Mouse (Mus musculus) right cerebral cortex, adult 2 months (tissue): ENCODE data around the gene Cfap298.

Experiments used
- DNase-seq, 2 experiments: peaks; one replicate each; pipeline ENCODE4 v3.0.0; 2021 to 2022; ENCODE audit warnings: low spot score in 2 of 2

Cfap298 gene

GRCm38 (mm10) chr16:90934687-90935328 is at the start of gene Cfap298:
Gene Cfap298, minus strand, starts transcription at chr16:90935114.
- DNase-seq = peak; percentile 91 to 92

- DNase-seq = peak; percentile 20 to 26
Measured at GRCm38 (mm10) chr16:90971004-90971403, 36.1 kb upstream of the Cfap298 start.

- DNase-seq = no peak
Measured at GRCm38 (mm10) chr16:90966241-90966640, 31.3 kb upstream of the Cfap298 start.

GRCm38 (mm10) chr16:90964302-90964701 is 29.4 kb upstream of the Cfap298 start:
- no peak for DNase-seq

GRCm38 (mm10) chr16:90963866-90964265 is 29.0 kb upstream of the Cfap298 start:
- DNase-seq = no peak

- no peak for DNase-seq
Measured at GRCm38 (mm10) chr16:90963231-90963630, 28.3 kb upstream of the Cfap298 start.

- peak; percentile 53 to 74 for DNase-seq
Measured at GRCm38 (mm10) chr16:90958301-90959085, 23.6 kb upstream of the Cfap298 start.

- no peak for DNase-seq
Measured at GRCm38 (mm10) chr16:90955494-90955893, 20.6 kb upstream of the Cfap298 start.

GRCm38 (mm10) chr16:90953770-90954169 is 18.9 kb upstream of the Cfap298 start:
- no peak for DNase-seq

GRCm38 (mm10) chr16:90953147-90953546 is 18.2 kb upstream of the Cfap298 start:
- DNase-seq = no peak

GRCm38 (mm10) chr16:90950354-90950963 is 15.5 kb upstream of the Cfap298 start:
- no peak for DNase-seq

GRCm38 (mm10) chr16:90946977-90947376 is 12.1 kb upstream of the Cfap298 start:
- no peak for DNase-seq

GRCm38 (mm10) chr16:90941246-90941645 is 6.3 kb upstream of the Cfap298 start:
- no peak for DNase-seq

GRCm38 (mm10) chr16:90934193-90934686 is 674 bp downstream of the Cfap298 start:
- peak; percentile 62 to 64 for DNase-seq

GRCm38 (mm10) chr16:90933534-90934176 is 1.3 kb downstream of the Cfap298 start:
- no peak for DNase-seq

- no peak for DNase-seq
Measured at GRCm38 (mm10) chr16:90927446-90927845, 7.5 kb downstream of the Cfap298 start.

GRCm38 (mm10) chr16:90925461-90925860 is 9.5 kb downstream of the Cfap298 start:
- DNase-seq = peak; percentile 72 to 79

GRCm38 (mm10) chr16:90924606-90925370 is 10.1 kb downstream of the Cfap298 start:
- DNase-seq = no peak

GRCm38 (mm10) chr16:90921471-90922159 is 13.3 kb downstream of the Cfap298 start:
- DNase-seq = no peak

GRCm38 (mm10) chr16:90917156-90917555 is 17.8 kb downstream of the Cfap298 start:
- DNase-seq = no peak

GRCm38 (mm10) chr16:90916040-90916481 is 18.9 kb downstream of the Cfap298 start:
- no peak for DNase-seq
